Mouse (Mus musculus): ENCODE data around the gene Ctsd.
"Not testable (repeated sequence)": the region's sequence is repeated elsewhere in the genome, so short reads cannot be mapped to it uniquely, and the experiment has no call there.

Gene Ctsd

DNA sequence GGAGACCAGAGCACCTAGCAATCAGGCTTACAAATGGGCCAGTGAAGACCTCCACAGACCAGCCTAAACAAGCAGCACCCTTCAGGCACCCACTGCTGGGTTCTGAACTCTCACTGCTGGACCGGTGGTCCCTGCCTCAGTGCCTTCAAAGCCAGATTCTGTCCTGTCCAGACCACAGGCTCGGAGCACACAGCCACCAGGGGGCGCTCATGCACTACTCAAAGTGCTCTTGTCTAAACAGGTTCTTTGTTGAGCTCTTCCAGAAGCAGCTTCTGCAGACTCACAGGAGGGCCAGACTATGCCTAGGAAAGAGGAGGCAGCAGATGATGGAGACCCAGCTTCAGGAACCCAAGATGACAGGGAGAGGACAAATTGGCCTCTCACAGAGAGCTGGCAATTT, 53.6 kb downstream of the Ctsd start:
- DNase-seq (ENCODE audit: low spot score) = peak; percentile 75

DNA sequence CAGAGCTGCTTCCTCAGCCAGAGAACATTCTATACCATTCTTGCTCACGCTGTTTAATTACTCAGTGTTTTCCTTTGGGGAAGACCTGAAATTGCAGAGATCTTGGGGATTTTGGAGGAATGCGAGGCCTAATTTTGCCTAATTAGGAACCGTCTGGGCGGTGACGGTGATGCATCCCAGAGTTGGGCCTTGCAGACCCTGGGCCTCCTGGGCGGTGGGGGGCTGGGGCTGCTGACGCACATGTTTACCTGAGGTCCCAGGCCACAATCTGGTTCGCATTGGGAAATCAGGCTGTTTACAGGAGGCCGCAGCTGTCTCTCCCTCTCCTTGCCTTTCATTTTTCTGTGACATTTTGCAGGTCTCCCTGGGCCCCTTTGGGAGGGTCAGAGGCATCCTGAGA, 55.1 kb downstream of the Ctsd start:
- not testable (repeated sequence) for DNase-seq (ENCODE audit: low spot score)

DNA sequence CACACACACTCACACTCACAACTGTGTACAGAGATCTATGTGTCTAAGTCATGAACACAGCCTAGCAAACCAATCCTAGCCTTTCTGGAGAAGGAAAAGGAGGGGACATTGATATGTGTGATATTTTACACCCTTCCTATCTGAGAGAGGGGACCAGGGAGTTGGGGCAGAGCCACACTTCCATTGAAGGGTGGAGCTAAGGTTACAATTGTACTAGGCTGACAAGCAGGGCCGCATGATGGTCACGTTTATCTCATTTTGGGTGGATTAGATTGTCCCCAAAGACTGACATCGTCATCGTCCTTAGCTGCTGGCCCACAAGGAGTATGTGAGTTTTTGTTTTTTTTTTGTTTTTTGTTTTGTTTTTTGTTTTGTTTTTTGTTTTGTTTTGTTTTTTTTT, 56.6 kb downstream of the Ctsd start:
- DNase-seq (ENCODE audit: low spot score) = no peak

DNA sequence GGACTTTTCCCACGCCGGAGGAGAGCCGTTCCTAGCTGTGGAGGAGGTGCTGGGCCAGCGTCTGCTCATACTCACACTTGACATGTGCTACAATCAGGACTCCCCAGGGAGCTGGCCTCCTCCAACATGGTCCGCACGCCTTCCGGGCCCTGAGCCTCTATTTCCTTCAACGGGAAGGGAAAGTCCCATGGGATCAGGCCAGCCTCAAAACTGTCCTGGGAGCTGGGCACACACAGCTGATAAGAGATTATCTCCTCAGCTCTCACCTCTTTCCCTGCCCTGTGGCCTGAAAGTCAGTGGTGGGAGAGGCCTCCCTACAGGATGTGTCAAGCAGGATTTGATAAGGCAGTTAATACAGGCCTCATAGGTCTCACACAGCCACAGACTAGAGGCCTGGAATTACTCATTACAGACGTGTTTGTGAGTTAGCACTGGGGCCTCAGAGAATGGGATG, 57.5 kb downstream of the Ctsd start:
- no peak for DNase-seq (ENCODE audit: low spot score)

DNA sequence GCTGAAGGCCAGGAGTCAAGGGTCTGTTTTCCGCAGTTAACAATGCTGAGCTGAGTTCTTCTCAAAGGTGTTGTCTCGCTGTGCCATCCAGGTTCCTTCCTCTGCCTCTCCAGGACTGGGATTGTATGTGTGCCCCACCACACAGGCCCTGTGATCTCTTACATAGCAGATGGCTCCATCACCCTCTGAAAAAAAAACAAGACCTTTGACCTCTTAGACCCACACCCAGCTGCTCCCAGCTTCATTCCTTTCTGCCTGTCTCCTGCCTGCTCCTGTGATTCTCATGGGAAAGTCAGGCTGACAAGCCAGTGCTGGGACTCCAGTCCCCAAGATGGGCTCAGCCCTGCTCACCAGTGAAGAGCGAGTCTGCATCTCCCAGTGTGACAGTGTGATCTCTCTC, 59.3 kb downstream of the Ctsd start:
- DNase-seq (ENCODE audit: low spot score) = no peak

DNA sequence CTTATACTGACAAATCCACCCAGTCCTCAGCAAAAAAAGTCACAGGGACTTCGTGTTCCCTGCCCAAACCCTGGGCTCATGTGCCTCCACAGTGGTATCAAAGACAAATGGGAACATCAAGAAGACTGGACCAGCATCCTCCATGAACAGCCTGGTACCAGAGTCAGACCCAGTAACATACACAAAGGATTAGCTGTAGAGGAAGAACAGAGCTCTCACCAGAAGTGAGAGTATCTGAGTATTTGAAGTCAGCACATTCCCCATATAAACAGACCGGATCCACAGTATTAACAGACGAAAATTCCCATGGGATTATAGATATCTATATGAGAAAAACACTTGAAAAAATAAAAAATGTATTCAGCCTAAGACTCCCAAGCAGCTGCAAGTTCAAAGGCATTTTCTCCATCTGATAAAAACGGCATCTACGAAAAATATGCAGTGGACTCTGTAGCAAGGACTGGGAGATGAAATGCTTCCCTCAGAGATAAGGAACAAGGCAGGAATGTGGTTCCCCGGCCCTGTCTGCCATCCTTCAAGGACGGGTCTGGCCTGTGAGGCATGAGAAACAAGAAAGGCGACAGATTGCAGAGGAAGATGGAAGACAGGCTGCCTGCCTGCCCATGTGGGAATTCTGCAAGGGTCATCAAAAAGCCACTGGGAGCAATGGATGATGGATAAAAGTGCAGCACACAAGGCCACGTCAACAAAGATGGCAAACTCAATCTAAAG, 61.0 kb downstream of the Ctsd start:
- DNase-seq (ENCODE audit: low spot score) = no peak

Data from left cerebral cortex, adult 11 months (tissue).